Comparison of ENCODE assay signal across 20 mouse cellular contexts in genomic region chr11:81771195-81771895, GRCm38 (mm10).
DNase-seq lines count a peak whose midpoint lies in the region; ATAC-seq and TF ChIP-seq lines count a peak whose summit lies in the region.
"Had no signal": no experiment of that assay in that cellular context is flagged by ENCODE, and none has a peak within 500 bp of the region (broad histone marks: within the 10 kb centered on the region; RNA-seq: fewer than 3 reads in every experiment).

No protein-coding gene starts in this region.

- H3K9me3 ChIP-seq in forebrain, embryonic 12.5 days: no peaks in the 10 kb centered on the region
- no peaks in the 10 kb centered on the region for H3K9me3 ChIP-seq in forebrain, embryonic 11.5 days (ENCODE audit: control insufficient read depth, low read length)
- H3K9me3 ChIP-seq in midbrain, embryonic 16.5 days (replicated peaks; ENCODE audit: control insufficient read depth, low read length, poor library complexity, severe bottlenecking): no peaks in the 10 kb centered on the region
- no peaks in the 10 kb centered on the region for H3K9me3 ChIP-seq in midbrain, postnatal 0 days (ENCODE audit: low read length)
- no peaks in the 10 kb centered on the region for H3K9me3 ChIP-seq in hindbrain, embryonic 14.5 days (ENCODE audit: control insufficient read depth, low read length)
- H3K9me3 ChIP-seq: heart, embryonic 15.5 days; liver, embryonic 12.5 days; lung, embryonic 15.5 days; stomach, embryonic 15.5 days had no signal

- no peak for DNase-seq in forebrain, embryonic 11.5 days (ENCODE audit: low spot score)
- no peak for DNase-seq in midbrain, postnatal 0 days (ENCODE audit: low spot score)
- no peak for DNase-seq in hindbrain, embryonic 14.5 days (ENCODE audit: low spot score)
- DNase-seq in retina, embryonic 14.5 days (ENCODE audit: low spot score): peak; percentile 23
- DNase-seq in cerebellum, postnatal 4 days (ENCODE audit: low spot score in 2 of 2): no peak
- DNase-seq in lung, adult 2 months: no peak
- DNase-seq: adrenal gland, postnatal 25 days; cerebellum, adult 9-10 months; gastrocnemius, postnatal 10 days; heart, adult 2 months; kidney, adult 18-20 months; kidney, postnatal 25 days; spleen, adult 18-20 months; thymus, adult 2 months had no signal

- no peak for TF ChIP-seq CTCF in midbrain, postnatal 0 days (IDR thresholded peaks at IDR 0.05)
- TF ChIP-seq CTCF in lung, adult 2 months (IDR thresholded peaks at IDR 0.05; ENCODE audit: insufficient read depth, low read length): no peak

- no peak overlapping the region for H3K4me3 ChIP-seq in forebrain, embryonic 12.5 days (replicated peaks)
- H3K4me3 ChIP-seq in forebrain, embryonic 11.5 days (ENCODE audit: low read depth, low read length): no peak overlapping the region
- H3K4me3 ChIP-seq in midbrain, embryonic 16.5 days (ENCODE audit: low read depth, low read length): no peak overlapping the region
- H3K4me3 ChIP-seq in midbrain, postnatal 0 days (ENCODE audit: low read depth, low read length): no peak overlapping the region
- no peak overlapping the region for H3K4me3 ChIP-seq in hindbrain, embryonic 14.5 days (replicated peaks; ENCODE audit: low read length)
- no peak overlapping the region for H3K4me3 ChIP-seq in lung, adult 2 months (replicated peaks; ENCODE audit: extremely low read depth, low read depth, low read length)
- H3K4me3 ChIP-seq: heart, adult 2 months; heart, embryonic 15.5 days; liver, embryonic 12.5 days; lung, embryonic 15.5 days; stomach, embryonic 15.5 days had no signal

- H3K9ac ChIP-seq in forebrain, embryonic 12.5 days: no peak overlapping the region
- H3K9ac ChIP-seq in forebrain, embryonic 11.5 days (ENCODE audit: low read length): no peak overlapping the region
- no peak overlapping the region for H3K9ac ChIP-seq in midbrain, embryonic 16.5 days (ENCODE audit: low read depth, low read length)
- H3K9ac ChIP-seq in midbrain, postnatal 0 days (replicated peaks; ENCODE audit: low read length, poor library complexity, severe bottlenecking): no peak overlapping the region
- H3K9ac ChIP-seq in hindbrain, embryonic 14.5 days: no peak overlapping the region
- H3K9ac ChIP-seq: heart, embryonic 15.5 days; liver, embryonic 12.5 days; lung, embryonic 15.5 days; stomach, embryonic 15.5 days had no signal

- H3K4me1 ChIP-seq in forebrain, embryonic 12.5 days: peaks cover 18% of the 10 kb centered on the region
- H3K4me1 ChIP-seq in forebrain, embryonic 11.5 days (replicated peaks; ENCODE audit: control insufficient read depth, insufficient read depth, low read length): peaks cover 4% of the 10 kb centered on the region
- H3K4me1 ChIP-seq in midbrain, embryonic 16.5 days (ENCODE audit: control insufficient read depth, insufficient read depth, low read length): peaks cover 4% of the 10 kb centered on the region; the same call in 1 of the 2 replicates
- H3K4me1 ChIP-seq in midbrain, postnatal 0 days (ENCODE audit: insufficient read depth, low read length): peaks cover 4% of the 10 kb centered on the region; the same call in 1 of the 2 replicates
- H3K4me1 ChIP-seq in hindbrain, embryonic 14.5 days (replicated peaks; ENCODE audit: control insufficient read depth, insufficient read depth, low read length): peaks cover 7% of the 10 kb centered on the region
- H3K4me1 ChIP-seq in lung, adult 2 months (ENCODE audit: control insufficient read depth, insufficient read depth, low read length): no peaks in the 10 kb centered on the region
- H3K4me1 ChIP-seq: liver, embryonic 12.5 days; lung, embryonic 15.5 days; stomach, embryonic 15.5 days had no signal

- TF ChIP-seq POLR2A in lung, adult 2 months (IDR thresholded peaks at IDR 0.05; ENCODE audit: borderline replicate concordance, extremely low read depth, low read depth, low read length): no peak

- peak; percentile 64; the same call in 1 of the 2 replicates for ATAC-seq in forebrain, embryonic 12.5 days (ENCODE audit: low FRiP score)
- ATAC-seq in forebrain, embryonic 11.5 days (replicated peaks; ENCODE audit: low FRiP score): no peak
- 0 out of 2 replicates have a peak, but pooled peaks have one; percentile 36 for ATAC-seq in midbrain, embryonic 16.5 days
- ATAC-seq in midbrain, postnatal 0 days (ENCODE audit: low FRiP score): no peak
- ATAC-seq in hindbrain, embryonic 14.5 days (ENCODE audit: low FRiP score): 0 out of 2 replicates have a peak, but pooled peaks have one; percentile 50
- ATAC-seq: liver, embryonic 12.5 days had no signal

- H3K27me3 ChIP-seq in forebrain, embryonic 12.5 days: 0 out of 2 replicates have a peak, but pooled peaks cover 9% of the 10 kb centered on the region
- H3K27me3 ChIP-seq in forebrain, embryonic 11.5 days (ENCODE audit: control insufficient read depth, insufficient read depth, low read length): no peaks in the 10 kb centered on the region
- no peaks in the 10 kb centered on the region for H3K27me3 ChIP-seq in midbrain, embryonic 16.5 days (ENCODE audit: control insufficient read depth, insufficient read depth, low read depth, low read length)
- no peaks in the 10 kb centered on the region for H3K27me3 ChIP-seq in midbrain, postnatal 0 days (ENCODE audit: insufficient read depth, low read length)
- H3K27me3 ChIP-seq in hindbrain, embryonic 14.5 days (ENCODE audit: control insufficient read depth, insufficient read depth, low read length): peaks cover 11% of the 10 kb centered on the region
- H3K27me3 ChIP-seq: heart, embryonic 15.5 days; liver, embryonic 12.5 days; lung, embryonic 15.5 days; stomach, embryonic 15.5 days had no signal

- 8% methylated on average over 7 of the region's 7 CpGs for WGBS in forebrain, embryonic 12.5 days
- 9% methylated on average over 7 of the region's 7 CpGs for WGBS in forebrain, embryonic 11.5 days
- WGBS in midbrain, embryonic 16.5 days: 7% methylated on average over 7 of the region's 7 CpGs
- 16% methylated on average over 7 of the region's 7 CpGs for WGBS in midbrain, postnatal 0 days
- WGBS in hindbrain, embryonic 14.5 days: 9% methylated on average over 7 of the region's 7 CpGs
- 52% methylated on average over 7 of the region's 7 CpGs for WGBS in lung, adult 2 months

- no peak overlapping the region for H3K4me2 ChIP-seq in forebrain, embryonic 12.5 days
- no peak overlapping the region for H3K4me2 ChIP-seq in forebrain, embryonic 11.5 days (ENCODE audit: low read depth, low read length, severe bottlenecking)
- no peak overlapping the region for H3K4me2 ChIP-seq in midbrain, embryonic 16.5 days (ENCODE audit: low read length)
- no peak overlapping the region for H3K4me2 ChIP-seq in midbrain, postnatal 0 days (ENCODE audit: low read depth, low read length, poor library complexity, severe bottlenecking)
- H3K4me2 ChIP-seq in hindbrain, embryonic 14.5 days (replicated peaks): no peak overlapping the region
- H3K4me2 ChIP-seq: heart, embryonic 15.5 days; liver, embryonic 12.5 days; lung, embryonic 15.5 days; stomach, embryonic 15.5 days had no signal

- H3K36me3 ChIP-seq in forebrain, embryonic 12.5 days (replicated peaks): no peaks in the 10 kb centered on the region
- H3K36me3 ChIP-seq in forebrain, embryonic 11.5 days (ENCODE audit: control insufficient read depth, insufficient read depth, low read length): no peaks in the 10 kb centered on the region
- H3K36me3 ChIP-seq in midbrain, embryonic 16.5 days (ENCODE audit: control insufficient read depth, insufficient read depth, low read length): no peaks in the 10 kb centered on the region
- H3K36me3 ChIP-seq in midbrain, postnatal 0 days (ENCODE audit: insufficient read depth, low read length): no peaks in the 10 kb centered on the region
- no peaks in the 10 kb centered on the region for H3K36me3 ChIP-seq in hindbrain, embryonic 14.5 days (replicated peaks; ENCODE audit: control insufficient read depth, insufficient read depth)
- H3K36me3 ChIP-seq: heart, embryonic 15.5 days; liver, embryonic 12.5 days; lung, embryonic 15.5 days; stomach, embryonic 15.5 days had no signal

- 0 out of 2 replicates have a peak overlapping the region, but pooled peaks have one; percentile 31 for H3K27ac ChIP-seq in forebrain, embryonic 12.5 days
- H3K27ac ChIP-seq in forebrain, embryonic 11.5 days (ENCODE audit: low read depth, low read length): no peak overlapping the region
- H3K27ac ChIP-seq in midbrain, embryonic 16.5 days (ENCODE audit: low read length): no peak overlapping the region
- no peak overlapping the region for H3K27ac ChIP-seq in midbrain, postnatal 0 days (ENCODE audit: low read depth, low read length)
- 0 out of 2 replicates have a peak overlapping the region, but pooled peaks have one; percentile 38 for H3K27ac ChIP-seq in hindbrain, embryonic 14.5 days
- H3K27ac ChIP-seq: heart, adult 2 months; heart, embryonic 15.5 days; liver, embryonic 12.5 days; lung, embryonic 15.5 days; stomach, embryonic 15.5 days had no signal

Comparison
In these comparisons a context has a peak if more than half of its experiments do, and no peak if none do; other contexts are left out.
1. ATAC-seq: peak in forebrain, embryonic 12.5 days (single experiment), midbrain, embryonic 16.5 days (single experiment) and hindbrain, embryonic 14.5 days (single experiment); none in forebrain, embryonic 11.5 days (single experiment) and midbrain, postnatal 0 days (single experiment).
2. H3K27ac ChIP-seq: peak in forebrain, embryonic 12.5 days (single experiment) and hindbrain, embryonic 14.5 days (single experiment); none in forebrain, embryonic 11.5 days (single experiment), midbrain, embryonic 16.5 days (single experiment) and midbrain, postnatal 0 days (single experiment).